Mouse (Mus musculus): ENCODE measurements around the gene Rtn4r. TPM values are rescaled to one million over a fixed set of nuclear protein-coding genes. Genes with fewer than 3 reads are reported as not detected.
A peak's percentile ranks its signal among the peaks of the same experiment; 100 is the strongest.

Rtn4r gene
- total and polyA plus RNA-seq, 2 experiments from 2014 or later = 23.1 to 55.7 TPM

GRCm38 (mm10) chr16:18152769-18153445 is 25.5 kb downstream of the Rtn4r start:
- ATAC-seq = no peak
- H3K4me3 ChIP-seq (ENCODE audit: low read length) = no peak overlapping the region
- no peaks in the 10 kb centered on the region for H3K27me3 ChIP-seq (ENCODE audit: insufficient read depth, low read length)
- H3K36me3 ChIP-seq (ENCODE audit: insufficient read depth, low read length) = no peaks in the 10 kb centered on the region
- H3K9ac ChIP-seq (replicated peaks; ENCODE audit: low read length) = no peak overlapping the region
- 90% methylated on average over 9 of the region's 9 CpGs for WGBS
- DNase-seq (ENCODE audit: low spot score) = no peak
- no peak for TF ChIP-seq CTCF (IDR thresholded peaks at IDR 0.05; ENCODE audit: low read depth)
- H3K4me2 ChIP-seq (ENCODE audit: low read depth, low read length) = no peak overlapping the region
- H3K4me1 ChIP-seq (ENCODE audit: insufficient read depth, low read length) = peaks cover 36% of the 10 kb centered on the region
- no peak overlapping the region for H3K27ac ChIP-seq
- H3K9me3 ChIP-seq (ENCODE audit: low read length) = no peaks in the 10 kb centered on the region

GRCm38 (mm10) chr16:18154521-18155171 is 27.2 kb downstream of the Rtn4r start:
- H3K27ac ChIP-seq = peak overlapping the region; percentile 41; the same call in 1 of the 2 replicates
- no peak for TF ChIP-seq CTCF (IDR thresholded peaks at IDR 0.05; ENCODE audit: low read depth)
- no peak overlapping the region for H3K4me2 ChIP-seq (ENCODE audit: low read depth, low read length)
- DNase-seq (ENCODE audit: low spot score) = peak; percentile 86
- peak; percentile 77 for ATAC-seq
- H3K4me3 ChIP-seq (ENCODE audit: low read length) = no peak overlapping the region
- no peaks in the 10 kb centered on the region for H3K27me3 ChIP-seq (ENCODE audit: insufficient read depth, low read length)
- no peak overlapping the region for H3K9ac ChIP-seq (replicated peaks; ENCODE audit: low read length)
- 25% methylated on average over 14 of the region's 14 CpGs for WGBS
- peaks cover 20% of the 10 kb centered on the region for H3K4me1 ChIP-seq (ENCODE audit: insufficient read depth, low read length)
- H3K36me3 ChIP-seq (ENCODE audit: insufficient read depth, low read length) = no peaks in the 10 kb centered on the region
- H3K9me3 ChIP-seq (ENCODE audit: low read length) = no peaks in the 10 kb centered on the region

GRCm38 (mm10) chr16:18156579-18157350 is 29.3 kb downstream of the Rtn4r start:
- no peak for DNase-seq (ENCODE audit: low spot score)
- TF ChIP-seq CTCF (IDR thresholded peaks at IDR 0.05; ENCODE audit: low read depth) = no peak
- no peaks in the 10 kb centered on the region for H3K36me3 ChIP-seq (ENCODE audit: insufficient read depth, low read length)
- H3K9ac ChIP-seq (replicated peaks; ENCODE audit: low read length) = no peak overlapping the region
- H3K4me1 ChIP-seq (ENCODE audit: insufficient read depth, low read length) = peaks cover 22% of the 10 kb centered on the region
- H3K27ac ChIP-seq = 0 out of 2 replicates have a peak overlapping the region, but pooled peaks have one; percentile 2
- no peak for ATAC-seq
- 63% methylated on average over 12 of the region's 12 CpGs for WGBS
- no peaks in the 10 kb centered on the region for H3K9me3 ChIP-seq (ENCODE audit: low read length)
- H3K4me2 ChIP-seq (ENCODE audit: low read depth, low read length) = no peak overlapping the region
- H3K4me3 ChIP-seq (ENCODE audit: low read length) = no peak overlapping the region
- no peaks in the 10 kb centered on the region for H3K27me3 ChIP-seq (ENCODE audit: insufficient read depth, low read length)

GRCm38 (mm10) chr16:18159255-18159654 is 31.8 kb downstream of the Rtn4r start:
- ATAC-seq (no peak), DNase-seq (ENCODE audit: low spot score) (no peak)
- Histone ChIP-seq H3K4me2 (ENCODE audit: low read depth, low read length) (no peak overlapping the region), H3K9me3 (ENCODE audit: low read length) (no peaks in the 10 kb centered on the region), H3K27ac (no peak overlapping the region), H3K27me3 (ENCODE audit: insufficient read depth, low read length) (no peaks in the 10 kb centered on the region), H3K36me3 (ENCODE audit: insufficient read depth, low read length) (no peaks in the 10 kb centered on the region), H3K4me3 (ENCODE audit: low read length) (no peak overlapping the region), H3K4me1 (ENCODE audit: insufficient read depth, low read length) (peaks cover 18% of the 10 kb centered on the region), H3K9ac (replicated peaks; ENCODE audit: low read length) (no peak overlapping the region)
- no peak for TF ChIP-seq CTCF (IDR thresholded peaks at IDR 0.05; ENCODE audit: low read depth)
- WGBS = 90% methylated on average over 6 of the region's 6 CpGs

- Histone ChIP-seq H3K4me2 (ENCODE audit: low read depth, low read length) (no peak overlapping the region), H3K9me3 (ENCODE audit: low read length) (no peaks in the 10 kb centered on the region), H3K27ac (no peak overlapping the region), H3K27me3 (ENCODE audit: insufficient read depth, low read length) (no peaks in the 10 kb centered on the region), H3K36me3 (ENCODE audit: insufficient read depth, low read length) (no peaks in the 10 kb centered on the region), H3K9ac (replicated peaks; ENCODE audit: low read length) (no peak overlapping the region), H3K4me1 (ENCODE audit: insufficient read depth, low read length) (peaks cover 18% of the 10 kb centered on the region), H3K4me3 (ENCODE audit: low read length) (no peak overlapping the region)
- no peak for TF ChIP-seq CTCF (IDR thresholded peaks at IDR 0.05; ENCODE audit: low read depth)
- DNase-seq (ENCODE audit: low spot score) = no peak
- no peak for ATAC-seq
- 30% methylated on average over 1 of the region's 1 CpGs for WGBS
Observed at GRCm38 (mm10) chr16:18159778-18160177, 32.3 kb downstream of the Rtn4r start.

- WGBS = 29% methylated on average over 7 of the region's 7 CpGs
- Histone ChIP-seq H3K4me2 (ENCODE audit: low read depth, low read length) (no peak overlapping the region), H3K27ac (no peak overlapping the region), H3K36me3 (ENCODE audit: insufficient read depth, low read length) (no peaks in the 10 kb centered on the region), H3K4me1 (ENCODE audit: insufficient read depth, low read length) (peaks cover 17% of the 10 kb centered on the region), H3K27me3 (ENCODE audit: insufficient read depth, low read length) (no peaks in the 10 kb centered on the region), H3K9me3 (ENCODE audit: low read length) (no peaks in the 10 kb centered on the region), H3K4me3 (ENCODE audit: low read length) (no peak overlapping the region), H3K9ac (replicated peaks; ENCODE audit: low read length) (no peak overlapping the region)
- TF ChIP-seq CTCF (IDR thresholded peaks at IDR 0.05; ENCODE audit: low read depth) = no peak
- peak; percentile 55; the same call in 1 of the 2 replicates for ATAC-seq
- DNase-seq (ENCODE audit: low spot score) = peak; percentile 53
Observed at GRCm38 (mm10) chr16:18160514-18160913, 33.1 kb downstream of the Rtn4r start.
